Mouse (Mus musculus): ENCODE data around the gene Cbx7. TPM values are rescaled to one million over a fixed set of nuclear protein-coding genes. Genes with fewer than 3 reads are reported as not detected.

Gene Cbx7
- total RNA-seq, 2 experiments from 2014 or later, result 20.8 to 24.7 TPM

Small RNA genes lying within 50 kb of the gene (microRNA-seq; reads per million reads assigned to microRNA genes)
- gene Mir7213 (ENCODE audit: borderline number of aligned reads in 2 of 2), result 1.9 to 3.1 reads per million in 2 experiments

Other genes with a start within 250 kb of the Cbx7 start
- 10 to 100 TPM; 53.1 to 75.3 TPM for gene Sun2, start 228.6 kb downstream of the Cbx7 start, total RNA-seq (2021)
- 10 to 100 TPM; 15.0 to 16.6 TPM for gene Dnal4, start 193.3 kb downstream of the Cbx7 start, total RNA-seq (2021)
- 1 to 10 TPM; 5.1 to 5.5 TPM for gene Nptxr, start 166.4 kb downstream of the Cbx7 start, total RNA-seq (2021)
- under 1 TPM; 0.32 to 0.89 TPM for gene Npcd, start 136.9 kb downstream of the Cbx7 start, total RNA-seq (2021)
- gene Cbx6, start 136.4 kb downstream of the Cbx7 start, total RNA-seq (2021), result 10 to 100 TPM; 41.0 to 43.1 TPM
- 10 to 100 TPM; 12.8 to 13.0 TPM for gene Apobec3, start 79.5 kb downstream of the Cbx7 start, total RNA-seq (2021)
- 10 to 100 TPM; 46.1 to 47.6 TPM for gene Pdgfb, start 43.9 kb upstream of the Cbx7 start, total RNA-seq (2021)
- 10 to 100 TPM; 25.7 to 59.9 TPM for gene Syngr1, start 120.2 kb upstream of the Cbx7 start, total RNA-seq (2021)
- 100 to 1,000 TPM; 584 to 618 TPM for gene Rpl3, start 120.7 kb upstream of the Cbx7 start, total RNA-seq (2021)
- 1 to 10 TPM; 9.3 to 9.4 TPM for gene Tab1, start 162.0 kb upstream of the Cbx7 start, total RNA-seq (2021)
- 1 to 10 TPM; 8.2 to 8.7 TPM for gene Mgat3, start 202.6 kb upstream of the Cbx7 start, total RNA-seq (2021)

Measured in adrenal gland, adult 18-20 months (tissue).